Mouse (Mus musculus) heart, adult 2 months (tissue): ENCODE measurements around the gene Dot1l. TPM values are rescaled to one million over a fixed set of nuclear protein-coding genes. Genes with fewer than 3 reads are reported as not detected.

Experiments used
- DNase-seq, 2 experiments: peaks; one replicate each; pipeline ENCODE4 v3.0.0; 2021
- H3K27ac ChIP-seq: fragments of 200-600 bp; 2 replicates; pipeline ENCODE4 v1.8.1; 2022
- H3K27me3 ChIP-seq: fragments of 200-500 bp; 2 replicates; pipeline ENCODE4 v1.6.1; 2012; ENCODE audit warnings: mild to moderate bottlenecking, low read length, inconsistent platforms, mixed read lengths; ENCODE audit not compliant: control insufficient read depth, insufficient read depth
- H3K36me3 ChIP-seq: fragments of 200-500 bp; 2 replicates; pipeline ENCODE4 v1.6.1; 2012; ENCODE audit warnings: low read length, inconsistent platforms; ENCODE audit not compliant: control insufficient read depth, insufficient read depth
- H3K4me1 ChIP-seq: fragments of 200-500 bp; 2 replicates; pipeline ENCODE4 v1.6.1; 2011; ENCODE audit warnings: low read length; ENCODE audit not compliant: control insufficient read depth, insufficient read depth
- H3K4me3 ChIP-seq: fragments of 200-600 bp; 2 replicates; pipeline ENCODE4 v1.8.1; 2022
- H3K79me2 ChIP-seq: fragments of 200-500 bp; replicated peaks from 2 replicates; pipeline ENCODE4 v1.6.1; 2012; ENCODE audit warnings: mild to moderate bottlenecking, inconsistent platforms, low read length, moderate library complexity, mixed read lengths; ENCODE audit not compliant: control insufficient read depth, insufficient read depth
- H3K9ac ChIP-seq: fragments of 200-500 bp; 2 replicates; pipeline ENCODE4 v1.6.1; 2012; ENCODE audit warnings: low read depth, mild to moderate bottlenecking, control low read depth, inconsistent platforms, low read length, mixed read lengths
- CTCF ChIP-seq: fragments of 200-600 bp; IDR thresholded peaks from 2 replicates; pipeline ENCODE4 v1.8.1; 2022; ENCODE audit warnings: antibody characterized with exemption, mild to moderate bottlenecking, moderate library complexity
- EP300 ChIP-seq: fragments of 200-500 bp; IDR thresholded peaks from 2 replicates; pipeline ENCODE4 v1.6.1; 2011; ENCODE audit warnings: low read depth, low read length, control low read depth; ENCODE audit not compliant: insufficient read depth
- POLR2A ChIP-seq: fragments of 200-500 bp; IDR thresholded peaks from 2 replicates; pipeline ENCODE4 v1.6.1; 2011; ENCODE audit warnings: mild to moderate bottlenecking, low read depth, low read length, control low read depth; ENCODE audit not compliant: insufficient read depth
- WGBS: fragments of 180-500 bp; shearing (Covaris S2); methylation state at CpG from one replicate; pipeline ENCODE4 v1.1.7; 2018; 5-methylcytosine and 5-hydroxymethylcytosine counted together
- intact Hi-C: fragments of 180-260 bp; cut with DNase I; formaldehyde crosslinking; loops from one replicate; pipeline ENCODE4 v1.15.1; 2025
- polyA plus RNA-seq: library from polyadenylated mRNA; depleted of rRNA; stranded (reverse); fragments of >200 nt; gene quantifications from 2 replicates; pipeline ENCODE4 v1.2.3, GENCODE M21; 2012
- total RNA-seq, 2 experiments: library from RNA; stranded (reverse); gene quantifications; 2 replicates each; pipeline ENCODE4 v1.2.3; 2021

Gene Dot1l
- total and polyA plus RNA-seq, 3 experiments, result 18.8 to 39.6 (median 19.6) TPM

GRCm38 (mm10) chr10:80796307-80796848 is 41.4 kb downstream of the Dot1l start:
- Histone ChIP-seq H3K36me3 (no peaks in the 10 kb centered on the region), H3K4me1 (peaks cover 9% of the 10 kb centered on the region), H3K9ac (no peak overlapping the region), H3K27me3 (no peaks in the 10 kb centered on the region), H3K79me2 (peaks cover 5% of the 10 kb centered on the region), H3K4me3 (no peak overlapping the region), H3K27ac (no peak overlapping the region)
- 66% methylated on average over 9 of the region's 9 CpGs for WGBS
- DNase-seq, result no peak
- TF ChIP-seq EP300 (no peak), CTCF (no peak), POLR2A (no peak)
- intact Hi-C loops, result loop anchor here (2.0 kb wide), 2 partner anchors 50 to 614 kb away; no protein-coding TSS in a partner anchor

DNA sequence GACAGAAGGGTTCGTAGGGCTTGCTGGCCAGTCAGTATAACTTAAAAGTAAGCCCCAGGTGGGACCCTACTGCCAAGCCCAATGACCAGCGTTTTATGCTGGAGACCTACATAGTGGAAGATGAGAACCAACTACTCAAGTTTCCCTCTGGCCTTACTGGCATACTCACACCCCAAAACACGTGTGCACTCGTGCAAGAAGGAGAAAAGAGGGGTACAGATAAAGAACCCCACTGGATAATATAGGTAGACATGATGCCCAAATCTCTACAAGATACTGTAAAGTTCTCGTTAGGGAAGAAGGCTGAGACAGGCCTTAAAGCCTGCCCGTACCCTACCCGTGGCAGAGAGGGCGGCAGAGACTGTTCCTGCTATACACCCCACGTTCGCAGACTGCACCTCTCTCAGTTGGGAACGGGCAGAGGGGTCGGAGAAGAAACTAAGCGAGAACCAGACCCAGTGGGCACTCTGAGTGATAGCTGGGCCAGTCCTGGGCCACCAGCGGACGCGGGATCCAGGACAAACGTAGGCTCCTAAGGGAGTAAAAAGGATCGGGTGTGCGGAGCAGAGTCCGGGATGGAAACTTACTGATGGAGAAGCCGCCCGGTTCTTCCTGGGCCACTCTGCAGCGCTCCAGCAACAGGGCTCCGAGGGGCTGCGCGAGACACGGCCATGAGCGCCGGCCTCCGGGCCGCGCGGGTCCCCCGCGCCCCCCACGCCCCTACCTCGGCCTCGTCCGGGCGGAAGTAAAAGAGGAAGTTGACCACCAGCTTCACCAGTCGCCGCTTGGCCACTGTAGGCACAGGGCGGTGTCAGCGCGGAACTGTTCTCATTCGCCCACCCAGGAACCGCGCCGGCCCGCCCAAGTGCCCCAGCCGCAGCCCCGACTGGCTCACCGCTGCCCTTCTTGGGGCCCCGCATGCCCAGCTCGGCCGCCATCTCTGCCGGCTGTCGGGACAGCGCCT is 42.5 kb downstream of the Dot1l start:
- DNase-seq, result no peak
- Histone ChIP-seq H3K9ac (peak overlapping the region; percentile 90), H3K4me1 (peaks cover 9% of the 10 kb centered on the region), H3K36me3 (no peaks in the 10 kb centered on the region), H3K4me3 (peak overlapping the region; percentile 100), H3K79me2 (peaks cover 6% of the 10 kb centered on the region), H3K27me3 (no peaks in the 10 kb centered on the region), H3K27ac (peak overlapping the region; percentile 99)
- WGBS, result 2% methylated on average over 59 of the region's 59 CpGs
- TF ChIP-seq POLR2A, result no peak
- intact Hi-C loops, result loop anchor here (2.0 kb wide), 3 partner anchors 29 to 613 kb away; partner anchors contain the start of gene Oaz1

- Histone ChIP-seq H3K4me1 (peaks cover 9% of the 10 kb centered on the region), H3K9ac (peak within 1 kb of the TSS; percentile 97), H3K4me3 (peak within 1 kb of the TSS; percentile 100), H3K36me3 (no peaks in the 10 kb centered on the region), H3K27ac (peak within 1 kb of the TSS; percentile 99), H3K27me3 (no peaks in the 10 kb centered on the region), H3K79me2 (peaks cover 6% of the 10 kb centered on the region)
- under 1% methylated on average over 103 of the region's 104 CpGs for WGBS
- TF ChIP-seq POLR2A (peak; percentile 93), EP300 (no peak; the same call in 1 of the 2 replicates), CTCF (peak; percentile 6; the same call in 1 of the 2 replicates)
- peak; percentile 96 to 98 for DNase-seq
- intact Hi-C loops, result loop anchor here (2.0 kb wide), 1 partner anchor 28 kb away; the partner anchor contains the start of gene Oaz1
These were observed 43.4 kb downstream of the Dot1l start, which contains the start of the genes Sf3a2 and Plekhj1 for GRCm38 (mm10) chr10:80798150-80799006. TSS of gene Sf3a2 (plus strand) at chr10:80798198. TSS of gene Plekhj1 (minus strand) at chr10:80798626.

GRCm38 (mm10) chr10:80799070-80799566 is 44.1 kb downstream of the Dot1l start:
- TF ChIP-seq POLR2A, result no peak
- TF ChIP-seq EP300, result no peak
- TF ChIP-seq CTCF, result no peak
- H3K4me1 ChIP-seq, result peaks cover 9% of the 10 kb centered on the region
- no peaks in the 10 kb centered on the region for H3K36me3 ChIP-seq
- DNase-seq, result no peak
- intact Hi-C loops, result loop anchor here (2.0 kb wide), 1 partner anchor 28 kb away; the partner anchor contains the start of gene Oaz1
- H3K4me3 ChIP-seq, result peak overlapping the region; percentile 100
- peak overlapping the region; percentile 99 for H3K27ac ChIP-seq
- 1% methylated on average over 18 of the region's 18 CpGs for WGBS
- H3K79me2 ChIP-seq, result peaks cover 6% of the 10 kb centered on the region
- no peaks in the 10 kb centered on the region for H3K27me3 ChIP-seq
- H3K9ac ChIP-seq, result peak overlapping the region; percentile 97

DNA sequence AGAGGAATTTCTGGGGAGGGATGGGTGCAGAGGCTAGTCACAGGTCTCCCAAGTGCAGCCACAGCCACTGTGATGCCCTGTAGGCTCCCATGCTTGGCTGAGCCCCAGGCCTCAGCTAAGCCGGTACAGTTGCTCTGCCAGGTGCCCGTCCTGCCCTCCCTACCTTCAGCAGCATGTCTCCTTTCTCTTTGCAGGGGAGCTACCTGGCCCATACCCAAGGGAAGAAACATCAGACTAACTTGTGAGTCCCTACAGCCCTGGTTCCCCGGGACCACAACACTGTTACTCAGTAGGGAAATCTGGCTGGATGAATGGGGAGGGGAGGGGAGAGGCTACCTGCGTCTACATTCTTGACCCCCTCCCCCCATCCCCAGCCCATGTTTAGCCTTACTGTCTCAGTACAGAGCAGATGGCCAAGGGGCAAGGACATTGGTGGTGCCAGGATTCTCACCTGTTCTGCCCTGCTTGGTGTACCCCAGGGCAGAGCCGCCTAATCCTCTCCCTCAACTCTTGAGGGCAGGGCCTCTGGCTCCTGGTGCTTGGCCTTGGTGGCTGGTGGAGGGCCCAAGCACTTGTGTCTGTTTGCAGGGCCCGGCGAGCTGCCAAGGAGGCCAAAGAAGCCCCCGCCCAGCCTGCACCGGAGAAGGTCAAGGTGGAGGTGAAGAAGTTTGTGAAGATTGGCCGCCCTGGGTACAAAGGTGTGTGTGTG is 47.4 kb downstream of the Dot1l start:
- no peak overlapping the region for H3K27ac ChIP-seq
- WGBS, result 87% methylated on average over 10 of the region's 10 CpGs
- H3K4me3 ChIP-seq, result no peak overlapping the region
- peaks cover 3% of the 10 kb centered on the region; the same call in 1 of the 2 replicates for H3K4me1 ChIP-seq
- no peaks in the 10 kb centered on the region for H3K27me3 ChIP-seq
- H3K36me3 ChIP-seq, result no peaks in the 10 kb centered on the region
- intact Hi-C loops, result no loop called here
- H3K9ac ChIP-seq, result no peak overlapping the region
- DNase-seq, result no peak
- peaks cover 6% of the 10 kb centered on the region for H3K79me2 ChIP-seq
- no peak for TF ChIP-seq CTCF
- TF ChIP-seq EP300, result no peak
- no peak for TF ChIP-seq POLR2A
